Mouse (Mus musculus) ES-Bruce4 (cell line): ENCODE measurements around the gene Il22ra2.
A peak's percentile ranks its signal among the peaks of the same experiment; 100 is the strongest.
"Not testable (repeated sequence)": the region's sequence is repeated elsewhere in the genome, so short reads cannot be mapped to it uniquely, and the experiment has no call there.

Source experiments
- CTCF ChIP-seq: IDR thresholded peaks from one replicate; pipeline ENCODE4 v1.8.1; 2011; ENCODE audit warnings: low read depth, low read length
- EP300 ChIP-seq: IDR thresholded peaks from 2 replicates; pipeline ENCODE4 v1.6.1; 2011; ENCODE audit warnings: low read depth, low read length; ENCODE audit not compliant: insufficient read depth
- POLR2A ChIP-seq: IDR thresholded peaks from one replicate; pipeline ENCODE4 v1.8.1; 2011; ENCODE audit warnings: low read length; ENCODE audit not compliant: insufficient read depth

GRCm38 (mm10) chr10:19601502-19601901 is 20.3 kb upstream of the Il22ra2 start:
- peak; percentile 15 for TF ChIP-seq CTCF
- not testable (repeated sequence) for TF ChIP-seq POLR2A, EP300
